ENCODE assay signal across 14 mouse cellular contexts in the genomic region with DNA sequence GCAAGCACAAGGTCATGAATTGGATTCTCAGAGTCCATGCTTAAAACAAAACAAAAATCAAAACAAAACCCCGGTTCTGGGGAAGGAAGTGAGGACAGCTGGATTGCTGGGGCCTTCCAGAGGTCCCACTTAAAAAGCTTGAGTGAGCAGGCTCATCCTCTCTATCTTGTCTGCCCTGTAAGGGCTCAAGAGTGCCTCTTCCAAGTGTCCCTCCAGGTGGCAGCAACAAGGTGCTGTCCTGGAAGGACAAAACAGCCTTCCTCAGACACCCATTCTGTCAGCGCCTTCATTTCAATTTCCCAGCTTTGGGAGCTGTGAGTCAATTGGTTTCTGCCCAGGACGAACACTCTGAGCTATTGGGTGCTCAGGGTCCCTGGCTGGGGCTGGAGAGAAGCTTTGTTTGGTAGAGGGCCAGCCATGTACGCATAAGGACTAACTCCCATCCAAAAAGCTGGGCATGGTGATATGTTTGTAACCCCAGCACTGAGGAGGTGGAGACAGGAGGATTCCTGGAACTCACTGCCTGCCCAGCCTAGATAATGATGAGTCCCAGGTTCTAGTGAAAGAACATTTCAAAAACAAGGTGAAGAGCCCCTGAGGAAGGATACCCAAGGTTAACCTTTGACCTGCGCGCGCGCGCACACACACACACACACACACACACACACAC. TPM values are rescaled to one million over a fixed set of nuclear protein-coding genes. Genes with fewer than 3 reads are reported as not detected.
DNase-seq lines count a peak whose midpoint lies in the region; ATAC-seq and TF ChIP-seq lines count a peak whose summit lies in the region.
"Had no signal": no experiment of that assay in that cellular context is flagged by ENCODE, and none has a peak within 500 bp of the region (broad histone marks: within the 10 kb centered on the region; RNA-seq: fewer than 3 reads in every experiment).

No protein-coding gene starts in this region.

- ATAC-seq in CD4-positive, CD25-positive, alpha-beta regulatory T cell, adult 4 months, result no peak
- ATAC-seq in intestine, embryonic 15.5 days, result peak; percentile 69; the same call in 1 of the 2 replicates
- ATAC-seq: forebrain, embryonic 16.5 days had no signal

- H3K9ac ChIP-seq in intestine, embryonic 15.5 days, result no peak overlapping the region

- H3K27me3 ChIP-seq in intestine, embryonic 15.5 days (replicated peaks), result no peaks in the 10 kb centered on the region
- no peaks in the 10 kb centered on the region for H3K27me3 ChIP-seq in small intestine, adult 2 months (ENCODE audit: control insufficient read depth, insufficient read depth, low read length)

- no peak for TF ChIP-seq POLR2A in lung, adult 2 months (IDR thresholded peaks at IDR 0.05; ENCODE audit: borderline replicate concordance, extremely low read depth, low read depth, low read length)
- no peak for TF ChIP-seq POLR2A in small intestine, adult 2 months (IDR thresholded peaks at IDR 0.05; ENCODE audit: low read depth, low read length)

- no peak overlapping the region for H3K4me2 ChIP-seq in intestine, embryonic 15.5 days (replicated peaks)

- DNase-seq in CD4-positive, CD25-positive, alpha-beta regulatory T cell, adult 2 months (ENCODE audit: low read depth, low spot score), result peak; percentile 32
- DNase-seq in lung, adult 2 months, result no peak
- no peak for DNase-seq in lung, postnatal 10 days
- DNase-seq in right cerebral cortex, postnatal 36 days (ENCODE audit: low spot score in 2 of 2), result no peak
- no peak for DNase-seq in left cerebral cortex, adult 8-10 months (ENCODE audit: low spot score in 2 of 2)
- DNase-seq: heart, postnatal 14 days; right cerebral cortex, adult 18-20 months had no signal

- H3K27ac ChIP-seq in intestine, embryonic 15.5 days, result no peak overlapping the region
- no peak overlapping the region for H3K27ac ChIP-seq in small intestine, adult 2 months (ENCODE audit: insufficient read depth, low read depth, low read length)

- peak; percentile 35; the same call in 1 of the 2 replicates for TF ChIP-seq CTCF in lung, adult 2 months (IDR thresholded peaks at IDR 0.05; ENCODE audit: insufficient read depth, low read length)
- TF ChIP-seq CTCF in small intestine, adult 2 months (IDR thresholded peaks at IDR 0.05; ENCODE audit: extremely low read depth, insufficient read length, insufficient replicate concordance, low read depth, low read length), result peak; percentile 33; the same call in 1 of the 2 replicates

- H3K4me3 ChIP-seq in lung, adult 2 months (replicated peaks; ENCODE audit: extremely low read depth, low read depth, low read length), result no peak overlapping the region
- H3K4me3 ChIP-seq in intestine, embryonic 15.5 days (replicated peaks), result no peak overlapping the region
- H3K4me3 ChIP-seq in small intestine, adult 2 months (ENCODE audit: low read depth, low read length), result no peak overlapping the region

- H3K9me3 ChIP-seq in intestine, embryonic 15.5 days, result no peaks in the 10 kb centered on the region

- 83% methylated on average over 9 of the region's 9 CpGs for WGBS in lung, adult 2 months
- WGBS in intestine, embryonic 15.5 days, result 82% methylated on average over 9 of the region's 9 CpGs
- WGBS in small intestine, adult 2 months, result 79% methylated on average over 9 of the region's 9 CpGs

- H3K36me3 ChIP-seq in intestine, embryonic 15.5 days, result no peaks in the 10 kb centered on the region
- no peaks in the 10 kb centered on the region for H3K36me3 ChIP-seq in small intestine, adult 2 months (ENCODE audit: control insufficient read depth, insufficient read depth, low read length)

- H3K4me1 ChIP-seq in lung, adult 2 months (ENCODE audit: control insufficient read depth, insufficient read depth, low read length), result no peaks in the 10 kb centered on the region
- H3K4me1 ChIP-seq in intestine, embryonic 15.5 days (replicated peaks), result 0 out of 2 replicates have a peak, but pooled peaks cover 7% of the 10 kb centered on the region
- peaks cover 5% of the 10 kb centered on the region for H3K4me1 ChIP-seq in small intestine, adult 2 months (ENCODE audit: control insufficient read depth, insufficient read depth, insufficient read length, low read length)

RNA-seq across cellular contexts. Expression of gene Gm14214, which starts 4.9 kb away (rescaled TPM):
- not detected for polyA plus RNA-seq in CD4-positive, CD25-positive, alpha-beta regulatory T cell, adult 4 months (2017; shearing (Covaris generic))
- polyA plus RNA-seq in lung, adult 2 months (2012; rRNA removed), result not detected in 2 replicates
- polyA plus RNA-seq in intestine, embryonic 15.5 days (2015; fragmentation: Nextera tagmentation; extraction: Ambion mirVana), result not detected in 2 replicates
- not detected in 2 replicates for polyA plus RNA-seq in small intestine, adult 2 months (2012; rRNA removed)
- not detected for total RNA-seq in left cerebral cortex, adult 8-10 months (2022)
- total RNA-seq: heart, postnatal 14 days; monocyte, adult 5-6 weeks had no signal
- polyA plus RNA-seq: brain, embryonic 14.5 days; forebrain, embryonic 16.5 days; limb, embryonic 11.5 days had no signal

RNA-seq across cellular contexts. Expression of gene Raly, which starts 25.9 kb away (rescaled TPM):
- 1 to 10 TPM; 8.0 to 8.6 TPM for polyA plus RNA-seq in CD4-positive, CD25-positive, alpha-beta regulatory T cell, adult 4 months (2017; shearing (Covaris generic))
- 188 and 211 TPM in 2 replicates for polyA plus RNA-seq in lung, adult 2 months (2012; rRNA removed)
- 31.6 and 34.6 TPM in 2 replicates for polyA plus RNA-seq in intestine, embryonic 15.5 days (2015; fragmentation: Nextera tagmentation; extraction: Ambion mirVana)
- polyA plus RNA-seq in small intestine, adult 2 months (2012; rRNA removed), result 84.3 and 178 TPM in 2 replicates
- total RNA-seq in left cerebral cortex, adult 8-10 months (2022), result 100 to 1,000 TPM in 3 of 4 experiments, 10 to 100 TPM in 1; 98.0 to 109 (median 104) TPM

RNA-seq across cellular contexts. Expression of gene a, which starts 26.2 kb away (rescaled TPM):
- not detected for polyA plus RNA-seq in CD4-positive, CD25-positive, alpha-beta regulatory T cell, adult 4 months (2017; shearing (Covaris generic))
- polyA plus RNA-seq in lung, adult 2 months (2012; rRNA removed), result not detected in 2 replicates
- 0.63 and 0.73 TPM in 2 replicates for polyA plus RNA-seq in intestine, embryonic 15.5 days (2015; fragmentation: Nextera tagmentation; extraction: Ambion mirVana)
- 1.2 TPM in 1 of 2 replicates, not detected in the other for polyA plus RNA-seq in small intestine, adult 2 months (2012; rRNA removed)
- not detected for total RNA-seq in left cerebral cortex, adult 8-10 months (2022)
- total RNA-seq: heart, postnatal 14 days; monocyte, adult 5-6 weeks had no signal
